Mouse (Mus musculus): Measurements from ENCODE around the gene Ears2.
A peak's percentile ranks its signal among the peaks of the same experiment; 100 is the strongest.

Gene Ears2

DNA sequence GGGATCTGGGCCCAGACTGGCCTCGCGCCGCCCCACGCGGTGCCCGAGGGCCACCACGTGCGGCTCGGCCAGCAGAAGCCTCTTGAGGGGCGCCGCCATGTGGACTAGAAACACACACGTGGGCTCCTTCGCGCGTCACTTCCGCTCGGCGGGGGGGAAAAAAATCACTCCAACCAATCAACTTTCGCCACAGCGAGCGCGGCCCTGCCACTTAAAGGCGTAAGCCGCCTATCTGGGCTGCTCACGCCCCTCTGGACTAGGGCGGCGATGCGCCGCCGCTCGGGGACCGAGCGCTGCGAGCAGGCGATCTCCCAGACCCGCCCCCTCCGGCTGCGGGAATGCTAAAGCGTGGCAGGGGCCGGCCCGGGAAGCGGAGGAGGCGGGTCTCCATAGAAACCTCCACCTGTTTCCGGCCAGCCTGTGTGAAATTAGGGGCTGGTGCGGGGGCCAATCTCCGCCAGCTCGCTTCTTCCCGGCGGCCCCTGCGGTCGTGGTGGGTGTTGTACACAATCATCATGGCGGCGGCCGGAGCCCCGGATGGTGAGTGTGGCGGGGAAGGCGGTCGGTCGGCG is at the start of gene Ears2, which contains the start of gene Ubfd1:
Gene Ears2 (minus strand): TSS at position 319 of the 572 bp plus-strand sequence.
Gene Ubfd1 (plus strand): TSS at position 231 of the 572 bp plus-strand sequence.
- peak; percentile 99 for DNase-seq

DNA sequence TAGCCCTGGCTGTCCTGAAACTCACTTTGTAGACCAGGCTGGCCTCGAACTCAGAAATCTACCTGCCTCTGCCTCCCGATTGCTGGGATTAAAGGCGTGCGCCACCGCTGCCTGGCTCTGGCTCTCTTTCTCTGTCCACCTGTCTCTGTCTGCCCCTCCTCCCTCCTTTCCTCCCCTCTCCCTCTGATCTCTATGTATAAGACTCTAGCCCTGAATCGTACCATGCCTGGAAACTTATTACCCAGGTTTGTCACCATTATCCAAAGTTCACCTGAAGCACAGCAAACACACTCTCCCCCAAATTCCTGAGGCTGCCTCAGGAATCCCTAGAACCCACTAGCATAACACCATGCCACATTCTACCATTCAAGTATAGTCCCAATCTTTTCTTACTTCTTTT is 41.1 kb upstream of the Ears2 start:
- DNase-seq, result no peak

DNA sequence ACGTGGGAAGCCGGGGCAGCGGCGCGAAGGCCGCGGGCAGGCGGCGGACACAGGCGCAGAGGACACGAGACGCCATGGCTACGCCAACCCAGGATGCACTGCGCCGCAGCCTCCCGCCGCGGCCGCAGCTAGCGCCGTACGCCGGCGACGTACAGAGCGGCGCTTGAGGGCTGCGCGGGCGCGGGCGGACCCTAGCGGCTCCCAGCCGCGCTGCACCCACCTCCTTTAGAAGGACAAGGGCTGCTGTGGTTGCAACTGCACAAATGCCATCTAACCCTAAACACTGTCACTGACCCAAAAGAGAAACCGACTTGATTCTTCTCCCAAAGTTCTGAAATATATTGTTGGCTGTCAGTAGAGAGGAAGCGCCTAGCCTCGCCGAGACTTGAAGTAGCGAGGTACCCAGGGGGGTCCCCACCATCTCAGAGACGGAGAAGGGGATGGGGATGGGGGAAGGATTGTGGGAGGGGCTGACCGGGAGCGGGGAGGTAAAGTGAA is 34.7 kb upstream of the Ears2 start, which contains the start of gene Ndufab1:
Gene Ndufab1 (minus strand): TSS at position 140 of the 498 bp plus-strand sequence.
- DNase-seq, result peak; percentile 95

DNA sequence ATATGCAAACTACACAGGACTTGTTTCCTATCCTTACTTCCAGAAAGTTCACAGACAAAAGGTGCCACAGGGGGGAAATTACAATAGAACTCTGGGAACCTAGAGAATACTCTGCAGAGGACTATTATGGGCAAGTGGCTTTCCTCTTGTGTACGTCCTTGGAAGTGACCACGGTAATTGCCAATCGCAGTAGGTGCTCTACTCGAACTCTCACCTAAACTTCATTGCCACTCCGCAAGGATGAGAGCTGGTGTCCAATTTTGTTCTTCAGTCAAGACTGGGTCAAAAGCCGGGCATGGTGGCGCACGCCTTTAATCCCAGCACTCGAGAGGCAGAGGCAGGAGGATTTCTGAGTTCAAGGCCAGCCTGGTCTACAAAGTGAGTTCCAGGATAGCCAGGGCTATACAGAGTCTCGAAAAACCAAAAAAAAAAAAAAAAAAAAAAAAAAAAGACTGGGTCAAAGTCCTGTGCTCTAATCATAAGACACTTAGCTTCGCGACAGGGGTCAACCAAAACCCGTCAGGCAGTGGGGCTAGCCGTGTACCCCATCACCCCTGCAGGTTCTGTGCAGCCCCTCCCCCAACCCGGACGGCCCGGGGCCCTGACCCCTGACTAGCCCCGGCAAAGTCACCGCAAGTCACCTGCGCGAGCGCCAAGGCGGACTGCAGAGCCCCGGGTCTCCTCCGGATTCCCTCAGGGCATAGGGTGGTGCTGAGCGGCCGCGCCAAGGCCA is 34.1 kb upstream of the Ears2 start:
- peak; percentile 62 for DNase-seq

DNA sequence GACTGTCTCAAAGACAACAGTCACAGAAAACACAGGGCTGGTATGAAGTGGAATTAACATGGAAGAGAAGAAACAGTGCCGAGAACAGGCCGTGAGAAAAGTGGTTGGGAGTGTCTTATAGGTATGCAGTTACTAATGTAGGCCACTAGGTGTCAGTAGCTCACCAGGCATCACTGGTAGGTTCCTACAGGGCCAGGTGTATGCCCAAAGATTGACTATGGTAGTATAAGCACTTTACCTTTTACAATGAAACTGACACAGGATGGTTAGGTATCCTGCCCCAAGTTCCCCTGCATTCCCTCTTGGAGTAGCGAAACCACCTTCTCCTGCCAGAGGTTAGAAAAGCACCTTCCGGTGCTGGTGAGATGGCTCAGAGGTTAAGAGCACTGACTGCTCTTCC is 32.2 kb upstream of the Ears2 start:
- DNase-seq, result peak; percentile 68

DNA sequence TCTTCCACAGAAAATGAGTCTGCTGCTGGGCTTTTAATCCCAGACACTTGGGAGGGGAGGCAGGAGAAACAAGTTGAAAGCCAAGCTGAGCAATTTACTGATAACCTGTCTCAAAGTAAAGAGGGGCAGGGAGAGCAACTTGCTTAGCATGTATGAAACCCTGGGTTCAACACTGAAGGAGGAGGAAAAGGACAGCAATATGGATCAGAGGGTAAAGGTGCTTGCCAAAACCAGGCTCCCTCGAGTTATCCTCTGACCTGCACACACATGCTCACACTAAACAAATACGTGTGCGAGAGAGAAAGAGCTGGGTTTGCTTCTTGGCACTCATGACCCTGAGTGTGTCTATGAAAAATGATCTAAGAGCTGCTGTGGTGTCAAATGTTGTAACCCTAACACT is 30.9 kb upstream of the Ears2 start:
- DNase-seq, result no peak

DNA sequence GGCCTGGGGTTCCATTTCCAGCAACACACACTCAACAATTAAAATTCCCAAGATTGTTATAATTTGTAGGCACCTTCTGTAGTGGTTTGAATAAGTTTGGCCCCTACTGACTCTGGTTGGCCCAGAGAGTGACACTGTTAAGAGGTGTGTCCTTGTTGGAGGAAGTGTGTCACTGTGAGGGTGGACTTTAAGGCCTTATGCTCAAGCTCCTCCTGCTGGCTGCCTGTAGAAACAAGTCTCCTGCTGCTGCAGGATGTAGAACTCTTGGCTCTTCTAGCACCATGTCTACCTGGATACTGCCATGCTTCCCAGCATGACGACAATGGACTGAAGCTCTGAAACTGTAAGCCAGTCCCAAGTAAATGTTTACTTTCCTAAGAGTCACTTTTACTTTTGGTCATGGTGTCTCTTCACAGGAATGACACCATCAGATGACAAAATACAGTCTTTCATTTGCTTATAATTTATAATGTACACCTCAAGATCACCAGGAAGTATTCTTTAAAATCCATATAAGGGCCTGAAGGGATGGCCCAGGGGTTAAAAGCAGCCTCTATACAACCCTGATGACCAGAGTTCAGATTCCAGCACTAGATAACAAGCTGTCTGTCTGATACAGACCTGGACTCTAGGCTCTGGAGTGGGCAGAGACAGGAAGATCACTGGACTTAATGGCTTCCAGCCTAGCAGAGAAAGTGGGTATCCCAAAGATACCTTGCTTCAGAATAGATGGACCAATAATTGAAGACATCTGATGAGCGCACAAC is 27.7 kb upstream of the Ears2 start:
- no peak for DNase-seq

DNA sequence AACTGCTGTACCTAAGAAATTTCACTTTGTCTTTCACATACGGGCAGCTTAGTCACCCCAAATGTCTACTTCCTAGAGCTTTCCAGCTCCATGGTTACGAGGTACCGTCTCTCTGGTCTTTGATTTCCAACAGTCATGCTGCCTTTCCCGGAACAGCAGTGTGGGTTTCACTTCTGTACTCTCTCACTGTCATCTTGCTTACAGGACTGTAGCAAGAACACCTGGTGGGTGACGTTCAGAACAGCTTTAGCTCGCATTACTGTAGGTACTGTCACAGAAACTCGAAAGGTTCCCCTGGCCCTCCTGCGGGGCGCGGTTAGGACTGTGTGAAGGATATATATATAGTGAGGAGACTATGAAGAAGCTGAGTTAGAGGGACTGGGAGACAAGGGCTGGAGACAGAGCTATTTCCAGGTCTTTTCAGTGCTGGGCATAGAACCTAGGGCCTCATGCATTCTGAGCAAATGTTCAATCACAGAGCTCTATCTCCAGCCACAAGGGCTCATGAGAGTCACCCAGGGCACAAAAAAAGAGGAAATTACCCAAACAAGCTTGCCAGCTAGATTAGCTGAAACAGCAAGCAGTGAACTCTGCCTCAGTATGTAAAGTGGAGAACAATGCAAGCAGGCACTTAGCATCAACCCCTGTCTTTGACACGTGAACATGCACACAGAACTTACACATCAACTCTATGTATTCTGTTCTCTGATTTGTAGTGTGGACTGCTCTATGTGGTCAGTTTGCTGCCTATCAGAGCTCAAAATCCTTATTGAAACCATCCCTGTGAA is 20.3 kb upstream of the Ears2 start:
- no peak for DNase-seq

DNA sequence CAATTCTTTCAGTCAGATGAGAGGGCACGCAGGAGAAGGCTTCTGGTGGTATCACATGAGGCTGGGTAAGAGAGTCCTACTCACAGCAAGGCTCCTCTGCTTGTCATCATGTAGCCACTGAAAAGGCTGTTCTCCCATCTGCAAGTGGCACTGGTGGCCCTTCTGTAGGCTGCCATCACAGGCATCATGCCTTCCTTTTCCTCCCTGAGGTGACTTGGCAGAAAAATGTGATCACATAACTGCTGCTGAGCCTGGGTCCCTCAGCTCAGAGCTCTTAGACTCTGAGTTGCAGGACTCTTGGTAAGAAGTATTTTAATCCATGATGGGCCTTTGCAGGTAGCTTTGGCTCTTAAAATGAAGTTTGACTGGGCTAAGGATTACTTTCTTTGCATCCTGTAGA is 14.0 kb upstream of the Ears2 start:
- no peak for DNase-seq

DNA sequence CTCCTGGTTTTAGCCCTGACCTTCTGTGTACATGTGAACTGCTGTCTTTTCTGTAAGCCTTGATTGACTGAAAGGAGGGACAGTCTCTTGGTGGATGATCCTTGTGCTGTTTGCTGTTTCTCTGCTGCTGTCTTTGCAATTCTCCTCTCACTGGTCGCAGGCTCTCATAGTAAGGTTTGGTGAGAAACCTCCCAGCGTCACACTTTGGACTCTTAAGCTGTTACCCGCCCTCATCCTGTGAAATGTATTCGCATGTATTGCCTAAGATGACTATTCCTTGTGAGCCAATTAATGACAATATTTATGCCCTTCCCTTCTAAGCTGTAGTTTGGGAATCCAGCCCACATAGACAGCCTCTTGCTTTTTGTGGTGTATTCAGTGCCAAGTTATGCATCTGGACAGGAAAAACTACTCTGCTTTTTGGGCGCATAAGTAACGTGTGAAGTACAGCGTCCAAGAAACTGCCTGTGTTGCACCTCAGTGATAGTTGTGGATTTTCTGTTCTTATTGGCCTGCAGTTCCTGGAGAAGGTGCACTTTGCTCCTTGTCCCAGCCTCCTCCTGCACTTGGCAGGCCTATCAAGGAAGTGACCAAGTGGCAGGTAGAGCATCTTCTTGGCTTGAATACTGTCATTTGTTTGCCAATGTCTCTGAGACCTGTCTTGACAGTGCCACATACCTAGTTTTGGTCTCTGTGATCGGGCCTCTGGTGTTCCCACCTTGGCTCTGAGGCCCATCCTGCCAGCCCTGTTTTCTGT is 12.9 kb upstream of the Ears2 start:
- DNase-seq, result no peak

DNA sequence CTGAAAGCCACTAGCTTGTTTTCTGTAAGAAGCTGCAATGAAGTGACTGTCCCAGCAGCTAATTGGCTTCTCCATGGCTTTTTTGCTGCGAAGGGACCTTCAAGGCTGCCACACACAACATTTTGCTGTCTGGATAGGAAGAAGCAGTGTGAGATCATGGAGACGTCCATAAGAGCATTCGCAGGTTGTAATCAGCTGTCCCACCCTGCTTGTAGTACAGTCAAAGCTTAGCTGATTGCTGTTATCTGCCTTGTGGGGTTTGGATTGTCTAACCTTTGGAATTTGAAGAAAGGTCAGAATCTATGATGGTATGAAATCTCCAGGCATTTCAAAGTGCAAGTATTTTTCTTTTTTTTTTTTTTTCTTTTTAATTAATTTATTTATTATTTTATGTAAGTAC is 7.3 kb upstream of the Ears2 start:
- no peak for DNase-seq

DNA sequence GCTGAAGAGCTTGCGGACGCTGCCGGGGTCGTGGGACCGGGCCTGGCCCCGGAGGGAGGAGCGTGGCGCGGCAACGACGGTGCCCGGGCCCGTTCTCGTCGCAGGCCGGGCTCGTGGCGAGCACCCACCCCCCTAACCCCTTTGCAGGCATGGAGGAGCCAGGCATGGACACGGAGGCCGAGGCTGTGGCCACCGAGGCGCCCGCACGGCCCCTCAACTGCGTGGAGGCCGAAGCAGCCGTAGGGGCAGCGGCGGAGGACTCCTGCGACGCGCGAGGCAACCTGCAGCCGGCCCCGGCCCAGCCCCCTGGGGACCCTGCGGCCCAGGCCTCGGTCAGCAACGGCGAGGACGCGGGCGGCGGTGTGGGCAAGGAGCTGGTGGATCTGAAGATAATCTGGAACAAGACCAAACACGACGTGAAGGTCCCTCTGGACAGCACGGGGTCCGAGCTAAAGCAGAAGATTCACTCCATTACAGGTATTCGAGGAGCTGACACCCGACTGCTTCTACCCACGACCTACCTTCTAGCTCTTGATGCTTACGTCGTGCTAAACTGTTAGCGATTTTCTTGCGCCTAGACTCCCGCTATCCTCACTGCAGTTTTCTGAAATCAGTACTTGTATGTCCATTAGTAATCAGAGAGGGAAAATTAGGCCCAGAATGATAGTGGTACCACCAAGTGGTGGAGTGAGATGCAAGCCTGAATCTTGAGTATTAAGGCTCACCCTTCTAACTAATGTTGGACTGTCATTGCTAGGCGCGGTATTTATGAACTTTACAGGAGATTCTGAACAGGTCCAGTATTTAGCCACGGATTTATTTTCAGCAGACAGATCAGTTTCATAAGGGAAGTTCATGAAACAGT is 686 bp upstream of the Ears2 start:
- no peak for DNase-seq

DNA sequence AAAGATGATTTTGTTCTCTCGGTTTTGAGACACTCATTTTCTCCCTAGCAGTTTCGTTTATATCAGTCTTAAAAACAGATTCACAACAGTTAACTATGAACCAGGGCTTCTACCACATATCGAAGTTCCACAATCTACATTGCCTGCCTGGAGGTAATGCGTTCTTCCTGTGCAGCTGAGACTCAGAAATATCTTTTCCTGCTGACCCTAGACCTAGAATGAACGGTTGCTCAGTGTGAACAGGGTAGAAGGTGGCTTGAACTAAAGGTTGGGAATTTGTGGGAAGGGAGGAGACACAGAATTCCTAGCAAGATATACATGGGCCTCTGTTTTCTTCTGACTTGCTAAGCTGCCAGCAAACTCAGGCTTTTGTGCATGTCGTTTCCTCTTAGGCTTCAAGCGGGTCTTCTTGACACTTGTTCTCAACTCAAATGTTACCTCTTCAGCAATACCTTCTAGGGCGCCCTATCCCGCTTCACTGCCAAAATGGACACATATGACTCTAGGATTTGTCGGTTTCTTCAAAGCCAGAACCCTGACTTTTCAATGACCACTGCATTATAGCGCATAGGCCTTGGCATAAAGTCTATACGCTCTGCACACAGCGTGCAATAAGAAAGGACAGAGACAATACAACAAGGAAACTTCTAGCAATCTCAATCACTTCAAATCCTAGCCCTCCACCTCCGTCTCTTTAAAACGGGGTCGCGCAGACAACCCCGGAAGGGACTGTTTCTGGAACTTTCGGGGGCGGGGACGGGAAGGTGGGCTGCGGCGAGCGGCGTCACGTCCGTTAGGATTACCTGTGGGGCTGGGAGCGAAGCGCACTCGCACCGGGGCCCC is 740 bp downstream of the Ears2 start:
- DNase-seq, result no peak

DNA sequence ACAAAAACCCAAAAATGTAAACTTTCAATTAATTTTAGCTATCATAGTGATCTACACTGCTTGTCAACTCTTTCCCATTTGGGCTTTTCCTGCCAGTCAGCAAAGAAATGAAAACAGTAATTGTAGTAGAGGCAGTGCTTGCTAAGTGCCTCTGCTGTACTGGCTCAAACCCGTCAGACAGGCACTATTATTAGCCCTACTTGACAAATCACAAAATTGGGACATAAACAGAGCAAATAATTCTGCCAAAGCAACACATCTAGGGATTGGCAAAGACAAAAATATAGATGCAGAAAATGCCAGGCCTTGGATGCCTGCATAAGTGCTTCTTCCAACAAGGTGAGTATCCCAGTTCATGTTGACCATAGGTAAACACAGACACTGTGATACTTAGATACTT is 1.4 kb downstream of the Ears2 start:
- DNase-seq, result no peak

DNA sequence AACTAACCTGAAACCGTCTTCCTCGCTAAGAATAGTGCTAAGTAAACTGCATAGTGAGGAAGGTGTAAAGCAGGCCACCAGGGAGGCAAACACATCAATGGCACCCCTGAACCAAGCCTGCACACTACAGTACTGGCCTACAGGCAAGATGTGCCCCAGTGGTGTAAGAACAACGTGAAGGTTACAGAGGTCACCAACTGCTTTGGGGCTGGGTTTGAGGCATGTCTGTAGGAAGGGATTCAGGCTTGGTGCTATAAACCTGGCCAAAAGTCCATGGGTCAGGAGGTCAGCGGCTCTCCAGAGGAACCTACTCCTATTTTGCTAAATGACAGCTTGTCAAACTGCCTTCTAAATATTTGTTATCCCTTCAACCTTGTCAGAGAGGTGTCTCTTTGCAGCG is 10.4 kb downstream of the Ears2 start:
- no peak for DNase-seq

DNA sequence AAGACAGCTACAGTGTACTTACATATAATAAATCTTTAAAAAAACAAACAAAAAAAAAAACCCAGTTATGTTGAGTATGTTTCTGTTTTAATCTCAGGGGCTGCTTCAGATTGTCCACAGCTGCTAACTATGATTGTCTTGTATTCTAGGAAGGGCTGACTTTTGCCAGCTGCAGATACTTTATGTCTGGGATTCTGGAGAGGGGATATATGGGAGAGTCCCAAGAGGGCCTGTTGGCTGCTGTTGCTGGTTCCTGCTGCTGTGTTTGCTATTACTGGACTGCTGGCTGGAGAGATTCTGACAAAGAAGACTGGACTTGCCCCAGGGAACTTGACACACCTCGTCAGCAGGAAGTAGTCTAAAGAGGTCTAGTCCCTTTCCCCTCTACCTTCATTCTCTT is 16.2 kb downstream of the Ears2 start:
- DNase-seq, result no peak

DNA sequence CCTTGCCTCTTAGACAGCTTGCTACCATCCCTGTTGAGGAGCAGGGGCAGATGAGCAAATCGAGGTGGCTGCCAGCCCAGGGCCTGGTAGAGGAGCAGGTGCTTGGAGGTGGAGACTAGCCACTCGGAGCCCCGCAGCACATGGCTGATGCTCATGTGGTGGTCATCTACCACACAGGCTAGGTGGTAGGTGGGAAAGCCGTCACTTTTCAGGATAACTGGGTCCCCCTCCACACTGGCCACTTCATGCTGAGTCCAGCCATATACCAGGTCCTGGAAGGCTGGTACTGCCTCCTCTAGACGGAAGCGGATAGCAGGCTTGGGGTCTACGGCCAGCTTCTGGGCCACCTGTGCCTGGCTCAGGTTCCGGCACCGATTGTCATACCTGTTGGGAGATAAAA is 18.9 kb downstream of the Ears2 start:
- DNase-seq, result no peak

DNA sequence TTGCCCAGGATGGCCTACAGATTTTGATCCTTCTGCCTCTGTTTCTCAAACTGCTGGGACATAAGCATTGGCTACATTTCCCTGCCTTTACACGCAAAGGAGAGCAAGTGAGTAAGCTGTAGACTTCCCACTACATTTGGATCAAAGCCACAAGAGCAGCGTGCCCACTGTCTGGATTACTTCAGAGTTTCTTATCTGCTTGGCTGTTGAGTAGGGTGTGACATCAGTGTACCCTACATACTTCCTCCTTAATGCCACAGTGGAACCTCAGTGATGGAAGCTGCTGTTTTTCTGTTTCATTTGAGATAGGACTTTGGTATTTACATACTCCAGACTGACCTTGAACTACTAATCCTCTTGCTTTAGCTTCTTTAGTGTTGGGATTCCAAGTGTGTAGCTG is 20.2 kb downstream of the Ears2 start:
- DNase-seq, result no peak

DNA sequence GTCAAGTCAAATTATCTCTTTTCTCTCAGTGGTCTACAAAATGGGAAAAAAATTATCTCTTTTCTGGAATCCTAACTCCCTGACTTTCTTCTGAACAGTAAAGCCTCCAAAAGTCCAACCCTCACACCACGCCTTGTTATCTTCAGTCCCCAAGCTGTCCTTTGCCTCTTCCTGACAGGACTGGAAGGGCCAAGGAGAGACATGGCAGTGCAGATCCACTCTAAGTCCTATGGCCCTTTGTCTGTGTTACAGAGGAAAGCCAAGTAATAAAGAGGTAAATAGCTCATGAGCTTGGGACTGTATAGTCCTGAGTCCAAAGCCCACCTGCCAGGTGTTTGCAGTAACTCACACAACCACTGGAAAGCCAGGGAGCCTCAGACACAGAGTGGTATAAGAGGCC is 21.4 kb downstream of the Ears2 start:
- no peak for DNase-seq

DNA sequence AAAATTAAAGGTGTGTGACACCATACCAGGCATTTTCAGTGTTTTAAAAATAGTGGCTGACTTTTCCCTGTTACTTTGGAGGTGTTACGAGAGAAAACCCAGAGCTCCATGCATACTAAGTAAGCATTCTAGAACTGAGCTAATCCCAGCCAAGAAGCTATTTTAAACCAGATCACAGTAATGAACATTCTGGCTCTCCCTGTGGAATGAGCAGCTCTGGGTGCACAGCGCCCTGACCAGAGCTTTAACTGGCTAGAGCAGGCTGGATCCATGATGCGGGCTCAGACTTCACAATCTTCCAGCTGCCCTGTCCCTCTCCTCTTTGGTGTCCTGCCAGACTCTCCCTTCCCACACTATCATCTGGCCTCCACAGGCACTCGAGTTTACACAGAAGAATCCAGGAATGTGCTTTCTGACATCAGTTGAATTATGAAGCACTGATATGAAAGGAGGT is 21.9 kb downstream of the Ears2 start:
- DNase-seq, result no peak

All from retina, postnatal 1 day (tissue).